Mouse (Mus musculus) kidney, adult 2 months (tissue): ENCODE results near the gene Enpp7.

Experiments
- CTCF ChIP-seq: fragments of 200-500 bp; conservative IDR thresholded peaks from 2 replicates; pipeline ENCODE4 v1.5.1; 2011; ENCODE audit warnings: low read depth, mild to moderate bottlenecking, control low read depth, low read length, moderate library complexity, mixed read lengths; ENCODE audit not compliant: insufficient read depth, insufficient read length
- POLR2A ChIP-seq: fragments of 200-500 bp; IDR thresholded peaks from one replicate; pipeline ENCODE4 v1.6.1; 2011; ENCODE audit warnings: low read depth, low read length, control low read depth

GRCm38 (mm10) chr11:119041750-119042465, 53.9 kb downstream of the Enpp7 start:
- no peak for TF ChIP-seq POLR2A
- TF ChIP-seq CTCF, result no peak
